Mouse (Mus musculus): ENCODE results near the gene Plpp7. TPM values are rescaled to one million over a fixed set of nuclear protein-coding genes. Genes with fewer than 3 reads are reported as not detected.

Plpp7 gene
- polyA plus RNA-seq, 1 experiment from 2014 or later = 3.4 TPM

DNA sequence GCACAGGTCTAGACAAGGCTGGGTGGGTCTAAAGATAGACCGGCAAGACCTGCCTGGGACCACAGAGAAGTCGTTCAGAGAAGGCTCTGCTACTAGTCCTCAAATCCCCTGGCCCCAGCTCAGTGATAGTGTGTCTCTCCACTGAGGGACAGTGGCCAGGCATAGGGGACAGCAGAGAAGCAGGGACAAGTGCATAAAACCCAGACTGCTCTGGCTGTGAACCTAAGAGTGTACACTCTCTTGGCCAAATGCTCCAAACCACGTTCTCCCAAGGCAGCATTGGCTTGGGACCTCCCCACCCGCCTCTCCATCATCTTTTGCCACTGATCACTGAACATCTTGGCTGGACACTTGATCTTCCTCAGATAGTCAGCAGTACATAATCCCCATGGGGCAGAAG lies 7.7 kb upstream of the Plpp7 start:
- no peak overlapping the region for H3K27ac ChIP-seq
- 58% methylated on average over 4 of the region's 4 CpGs for WGBS (ENCODE audit: insufficient replicate concordance)

DNA sequence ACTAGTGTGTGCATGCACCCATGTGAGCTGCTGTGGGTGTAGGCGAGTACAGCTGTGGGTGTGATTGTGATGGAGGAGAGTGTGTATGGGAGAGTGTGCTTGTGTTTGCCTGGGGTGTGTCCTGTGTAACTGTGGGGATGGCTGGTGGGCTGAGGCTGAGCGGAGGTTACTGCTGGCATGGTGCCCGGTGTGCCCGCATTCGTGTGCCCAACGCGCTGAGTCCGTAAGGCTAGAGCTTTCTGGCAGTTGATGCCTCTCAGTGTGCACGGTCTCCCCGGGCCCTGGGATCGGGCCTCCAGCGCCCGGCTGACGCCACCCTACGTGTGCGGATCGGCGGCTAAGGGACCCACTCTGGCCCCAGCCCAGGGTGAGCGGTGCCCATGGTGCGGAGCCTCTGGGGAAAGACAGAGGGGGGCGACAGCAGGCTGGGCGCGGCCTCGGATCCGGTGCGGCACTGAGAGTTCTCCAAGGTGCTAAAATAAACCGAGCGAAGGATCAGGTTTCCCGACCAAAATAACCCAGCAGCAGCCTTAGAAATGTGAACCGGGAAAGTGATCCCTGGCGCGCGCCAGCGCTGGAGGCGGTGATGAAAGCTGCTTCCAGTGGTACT lies 6.9 kb upstream of the Plpp7 start:
- no peak for ATAC-seq
- Histone ChIP-seq H3K36me3 (no peaks in the 10 kb centered on the region), H3K4me2 (peak overlapping the region; percentile 54), H3K9ac (peak overlapping the region; percentile 15; the same call in 1 of the 2 replicates), H3K4me1 (peaks cover 41% of the 10 kb centered on the region), H3K4me3 (peak overlapping the region; percentile 19; the same call in 1 of the 2 replicates), H3K27me3 (replicated peaks) (peaks cover 38% of the 10 kb centered on the region), H3K9me3 (replicated peaks) (no peaks in the 10 kb centered on the region), H3K27ac (no peak overlapping the region)
- 23% methylated on average over 35 of the region's 35 CpGs for WGBS (ENCODE audit: insufficient replicate concordance)

More for the DNA sequence above, 7.7 kb upstream of the Plpp7 start:
- Histone ChIP-seq H3K9me3 (replicated peaks) (no peaks in the 10 kb centered on the region), H3K4me1 (peaks cover 42% of the 10 kb centered on the region), H3K36me3 (no peaks in the 10 kb centered on the region), H3K27me3 (replicated peaks) (peaks cover 38% of the 10 kb centered on the region), H3K4me2 (no peak overlapping the region), H3K9ac (no peak overlapping the region), H3K4me3 (no peak overlapping the region)
- ATAC-seq = no peak

DNA sequence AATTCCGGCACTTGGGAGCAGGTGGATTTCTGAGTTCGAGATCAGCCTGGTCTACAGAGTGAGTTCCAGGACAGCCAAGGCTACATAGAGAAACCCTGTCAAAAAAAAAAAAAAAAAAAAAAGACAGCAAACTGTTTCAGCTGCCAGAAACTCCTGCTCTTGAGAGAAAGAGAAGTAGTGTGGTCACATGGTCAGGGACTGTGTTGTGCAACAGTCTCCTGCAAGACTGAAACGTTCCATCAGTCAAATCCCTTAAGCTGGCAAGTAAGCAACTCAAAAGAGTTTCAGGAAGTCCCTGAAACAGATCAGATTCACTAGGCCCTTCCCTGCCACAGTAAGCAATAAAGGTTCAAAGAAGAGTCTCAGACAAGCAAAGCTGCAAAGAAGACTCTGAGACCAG lies 5.7 kb upstream of the Plpp7 start:
- Histone ChIP-seq H3K9ac (no peak overlapping the region), H3K9me3 (replicated peaks) (no peaks in the 10 kb centered on the region), H3K4me2 (no peak overlapping the region), H3K4me1 (peaks cover 43% of the 10 kb centered on the region), H3K36me3 (no peaks in the 10 kb centered on the region), H3K4me3 (no peak overlapping the region), H3K27me3 (replicated peaks) (peaks cover 38% of the 10 kb centered on the region), H3K27ac (no peak overlapping the region)
- 52% methylated on average over 3 of the region's 3 CpGs for WGBS (ENCODE audit: insufficient replicate concordance)
- no peak for ATAC-seq

DNA sequence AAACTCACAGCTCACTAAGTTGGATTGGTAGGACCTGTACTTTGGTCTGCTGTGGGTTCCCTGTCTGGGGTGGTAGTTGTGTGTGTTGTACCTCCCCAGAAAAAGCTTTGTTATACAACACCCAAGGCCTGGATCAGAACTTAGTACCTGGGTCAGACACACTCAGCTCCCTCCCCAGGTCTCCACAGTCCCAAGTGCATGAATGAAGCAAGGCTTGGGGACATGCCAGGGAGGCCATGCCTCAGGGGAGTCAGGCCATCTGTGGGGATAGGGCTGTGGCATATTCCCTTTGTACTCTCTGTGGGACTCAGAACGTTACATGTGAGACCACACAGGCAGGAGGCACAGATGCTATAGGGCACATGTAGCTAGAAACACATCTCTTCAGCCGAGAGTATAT lies 5.2 kb upstream of the Plpp7 start:
- Histone ChIP-seq H3K27me3 (replicated peaks) (peaks cover 38% of the 10 kb centered on the region), H3K36me3 (no peaks in the 10 kb centered on the region), H3K4me1 (peaks cover 42% of the 10 kb centered on the region), H3K9me3 (replicated peaks) (no peaks in the 10 kb centered on the region), H3K9ac (no peak overlapping the region), H3K27ac (no peak overlapping the region), H3K4me2 (no peak overlapping the region), H3K4me3 (no peak overlapping the region)
- no peak for ATAC-seq
- WGBS (ENCODE audit: insufficient replicate concordance) = 72% methylated on average over 2 of the region's 2 CpGs

DNA sequence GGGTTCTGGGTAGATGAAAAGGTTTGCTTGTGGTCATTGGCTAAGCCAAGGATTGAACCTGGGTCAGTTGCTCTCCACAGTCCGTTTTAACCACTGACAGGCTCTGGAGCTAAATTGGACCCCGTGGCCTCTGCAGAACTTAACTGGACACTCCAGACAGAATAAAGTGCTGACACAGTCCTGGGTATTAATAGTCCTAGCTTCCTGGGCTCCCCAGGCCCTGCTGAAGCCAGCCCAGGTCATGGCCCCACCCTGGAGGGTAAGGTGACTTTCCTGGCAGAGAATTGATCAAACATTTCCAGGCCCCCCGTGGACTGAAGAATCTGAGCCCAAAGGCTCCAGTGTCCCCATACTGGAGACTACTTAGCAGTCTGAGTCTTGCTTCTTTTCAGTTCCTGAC lies 3.4 kb upstream of the Plpp7 start:
- no peaks in the 10 kb centered on the region for H3K9me3 ChIP-seq (replicated peaks)

DNA sequence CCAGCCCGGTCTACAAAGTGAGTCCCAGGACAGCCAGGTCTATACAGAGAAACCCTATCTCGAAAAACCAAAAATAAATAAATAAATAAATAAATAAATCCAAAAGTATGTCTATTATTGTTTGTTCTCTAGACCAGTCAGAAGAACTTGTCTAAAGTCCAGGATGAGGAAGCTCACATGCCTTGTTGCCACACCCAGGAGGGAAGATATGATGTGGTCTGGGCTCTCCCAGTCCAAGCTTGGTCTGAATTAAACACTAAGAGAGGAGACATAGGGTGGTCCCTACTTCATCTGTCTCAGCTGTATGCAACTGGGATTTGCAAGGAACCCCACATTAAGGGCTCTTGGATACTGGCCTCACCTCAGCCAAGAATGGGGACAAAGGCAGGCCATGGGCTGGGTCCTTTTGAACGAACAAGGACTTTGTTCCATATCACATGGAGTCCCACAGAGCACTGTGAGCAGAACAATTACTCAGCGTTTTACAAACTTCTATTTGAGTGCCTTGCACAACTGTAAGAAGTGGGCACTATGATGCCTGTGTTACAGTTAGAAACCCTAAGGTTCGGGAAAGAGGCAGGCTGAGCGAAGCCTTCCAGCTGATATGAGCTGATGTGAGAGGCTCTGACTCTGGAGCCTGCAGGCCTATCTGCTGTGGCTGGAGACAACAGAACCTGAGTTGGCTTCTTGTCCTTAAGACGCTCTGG lies 1.2 kb upstream of the Plpp7 start:
- ATAC-seq = peak; percentile 55

More for the DNA sequence above, 3.4 kb upstream of the Plpp7 start:
- Histone ChIP-seq H3K4me1 (peaks cover 44% of the 10 kb centered on the region), H3K4me2 (no peak overlapping the region), H3K27me3 (replicated peaks) (peaks cover 30% of the 10 kb centered on the region), H3K9ac (no peak overlapping the region), H3K36me3 (no peaks in the 10 kb centered on the region), H3K27ac (peak overlapping the region; percentile 8; the same call in 1 of the 2 replicates), H3K4me3 (no peak overlapping the region)
- 57% methylated on average over 3 of the region's 3 CpGs for WGBS (ENCODE audit: insufficient replicate concordance)
- no peak for ATAC-seq

DNA sequence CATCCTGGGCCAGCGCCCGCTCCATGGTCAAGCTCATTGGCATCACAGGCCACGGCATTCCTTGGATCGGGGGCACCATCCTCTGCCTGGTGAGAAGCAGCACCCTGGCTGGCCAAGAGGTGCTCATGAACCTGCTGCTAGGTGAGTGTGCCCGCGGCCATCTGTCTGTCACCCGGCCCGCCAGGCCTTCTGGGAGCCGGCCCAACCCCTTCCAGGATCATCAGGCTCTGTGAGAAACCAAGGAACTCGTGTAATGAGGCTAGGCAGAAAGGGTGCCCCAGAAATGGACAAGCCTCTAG lies 743 bp downstream of the Plpp7 start:
- Histone ChIP-seq H3K36me3 (0 out of 2 replicates have a peak, but pooled peaks cover 5% of the 10 kb centered on the region), H3K4me2 (peak overlapping the region; percentile 62), H3K27ac (no peak overlapping the region), H3K4me1 (peaks cover 50% of the 10 kb centered on the region), H3K4me3 (peak overlapping the region; percentile 46), H3K9ac (peak overlapping the region; percentile 56), H3K9me3 (replicated peaks) (no peaks in the 10 kb centered on the region), H3K27me3 (replicated peaks) (0 out of 2 replicates have a peak, but pooled peaks cover 6% of the 10 kb centered on the region)
- ATAC-seq = no peak
- 88% methylated on average over 10 of the region's 10 CpGs for WGBS (ENCODE audit: insufficient replicate concordance)

More for the DNA sequence above, 1.2 kb upstream of the Plpp7 start:
- Histone ChIP-seq H3K27ac (peak overlapping the region; percentile 55), H3K9ac (0 out of 2 replicates have a peak overlapping the region, but pooled peaks have one; percentile 17), H3K4me1 (peaks cover 46% of the 10 kb centered on the region), H3K36me3 (no peaks in the 10 kb centered on the region), H3K27me3 (replicated peaks) (peaks cover 8% of the 10 kb centered on the region), H3K9me3 (replicated peaks) (no peaks in the 10 kb centered on the region), H3K4me3 (no peak overlapping the region), H3K4me2 (no peak overlapping the region)
- WGBS (ENCODE audit: insufficient replicate concordance) = 61% methylated on average over 7 of the region's 7 CpGs

DNA sequence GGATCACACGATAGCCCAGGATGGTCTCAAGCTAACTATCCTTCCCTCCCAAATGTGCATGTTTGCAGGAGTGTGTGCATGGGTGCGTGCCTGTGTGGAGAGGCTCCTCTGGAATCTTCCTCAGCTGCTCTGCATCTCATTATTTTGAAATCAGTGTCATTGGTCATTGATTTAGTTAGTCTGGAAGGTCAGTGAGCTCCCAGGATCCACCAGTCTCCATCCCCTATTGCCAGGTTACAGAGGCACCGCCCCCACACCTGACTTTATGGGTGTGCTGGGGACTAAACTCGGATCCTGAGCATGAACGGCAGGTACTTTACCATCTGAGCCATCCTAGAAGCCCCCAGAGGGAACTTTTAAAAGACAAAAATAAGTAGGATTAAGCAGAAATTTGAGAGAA lies 7.6 kb downstream of the Plpp7 start:
- Histone ChIP-seq H3K4me3 (no peak overlapping the region), H3K9ac (no peak overlapping the region), H3K4me2 (no peak overlapping the region), H3K9me3 (replicated peaks) (no peaks in the 10 kb centered on the region), H3K4me1 (peaks cover 41% of the 10 kb centered on the region), H3K36me3 (0 out of 2 replicates have a peak, but pooled peaks cover 5% of the 10 kb centered on the region), H3K27me3 (replicated peaks) (no peaks in the 10 kb centered on the region), H3K27ac (no peak overlapping the region)
- 67% methylated on average over 5 of the region's 5 CpGs for WGBS (ENCODE audit: insufficient replicate concordance)
- ATAC-seq = no peak

DNA sequence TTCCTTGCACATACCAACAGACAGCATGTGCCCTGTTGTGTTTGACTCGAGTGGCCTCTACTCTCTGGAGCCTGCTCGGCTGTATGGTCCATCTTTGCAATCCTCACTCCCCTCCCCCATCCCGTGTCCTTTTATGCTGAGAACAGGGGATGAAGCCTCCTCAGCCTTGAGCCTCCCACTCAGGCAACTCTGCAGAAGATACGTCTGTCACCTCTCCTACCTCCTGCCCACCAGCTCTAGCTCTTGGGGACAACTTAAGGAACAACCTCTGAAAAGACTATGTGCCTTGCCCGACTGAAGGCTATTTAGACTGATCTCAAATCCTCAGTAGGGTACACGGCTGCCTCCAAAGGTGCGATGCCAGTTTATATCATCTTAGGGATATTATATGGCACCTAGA lies 8.2 kb downstream of the Plpp7 start:
- Histone ChIP-seq H3K4me1 (peaks cover 37% of the 10 kb centered on the region), H3K27ac (no peak overlapping the region), H3K4me3 (no peak overlapping the region), H3K36me3 (0 out of 2 replicates have a peak, but pooled peaks cover 5% of the 10 kb centered on the region), H3K27me3 (replicated peaks) (no peaks in the 10 kb centered on the region), H3K4me2 (no peak overlapping the region), H3K9ac (no peak overlapping the region), H3K9me3 (replicated peaks) (no peaks in the 10 kb centered on the region)
- no peak for ATAC-seq
- 69% methylated on average over 7 of the region's 7 CpGs for WGBS (ENCODE audit: insufficient replicate concordance)

DNA sequence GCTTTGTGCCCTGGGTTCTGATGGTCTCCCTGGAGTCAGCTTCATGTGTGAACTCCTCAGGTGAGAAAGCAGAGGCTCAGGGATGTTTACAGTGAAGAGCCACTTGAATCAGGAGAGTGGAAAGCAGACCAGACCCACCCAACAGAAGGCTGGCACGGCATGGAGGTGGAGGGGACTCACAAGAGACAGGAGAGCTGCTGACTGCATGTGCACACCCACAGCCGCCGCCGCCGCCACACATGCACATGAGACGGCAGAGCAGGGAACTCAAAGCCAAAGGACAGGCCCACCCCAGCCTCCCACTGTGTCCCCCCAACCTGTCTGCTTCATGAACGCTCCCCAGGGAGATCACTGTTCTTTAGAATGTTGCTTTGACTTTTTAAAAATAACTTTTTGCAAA lies 8.8 kb downstream of the Plpp7 start:
- Histone ChIP-seq H3K9me3 (replicated peaks) (no peaks in the 10 kb centered on the region), H3K4me2 (no peak overlapping the region), H3K4me1 (peaks cover 31% of the 10 kb centered on the region), H3K4me3 (no peak overlapping the region), H3K9ac (no peak overlapping the region), H3K27ac (no peak overlapping the region), H3K36me3 (0 out of 2 replicates have a peak, but pooled peaks cover 5% of the 10 kb centered on the region), H3K27me3 (replicated peaks) (no peaks in the 10 kb centered on the region)
- no peak for ATAC-seq
- WGBS (ENCODE audit: insufficient replicate concordance) = 79% methylated on average over 7 of the region's 7 CpGs

DNA sequence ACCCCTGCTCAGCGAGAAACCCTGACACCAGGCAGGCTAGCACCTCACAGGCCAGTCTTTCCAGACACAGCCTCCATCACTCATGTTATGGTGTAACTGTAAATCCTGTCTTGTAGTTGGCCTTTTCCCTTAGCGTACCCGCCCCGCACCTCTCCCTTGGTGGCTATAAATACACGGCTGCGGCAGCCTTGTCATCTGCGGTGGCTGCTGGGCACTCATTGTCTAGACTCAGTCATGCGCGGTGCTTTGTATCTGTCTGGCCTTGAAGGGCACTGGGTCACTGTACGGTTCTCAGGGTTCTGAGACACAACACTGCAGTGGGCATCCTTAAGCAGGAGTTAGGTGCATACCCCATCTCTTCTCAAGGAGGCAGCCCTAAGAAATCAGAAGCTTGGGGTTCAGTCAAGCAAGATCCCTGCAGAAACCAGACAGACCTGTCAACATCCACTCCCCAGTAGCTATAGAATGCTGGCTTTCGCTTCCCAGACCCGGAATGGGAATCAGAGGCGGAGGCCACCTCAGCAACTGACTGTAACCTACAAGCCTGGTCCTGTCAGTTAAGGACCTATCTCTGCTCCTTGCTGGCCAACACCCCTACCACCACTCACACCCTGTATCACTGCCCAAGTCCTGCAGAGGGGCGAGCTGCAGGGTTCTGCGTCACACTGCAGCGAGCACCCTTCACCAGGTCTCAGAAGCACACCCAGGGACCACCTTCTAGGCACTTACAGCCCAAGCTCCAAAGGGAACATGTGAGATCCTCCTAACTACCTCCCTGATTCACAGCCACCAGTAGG lies 10.0 kb downstream of the Plpp7 start:
- Histone ChIP-seq H3K9ac (peak overlapping the region; percentile 36; the same call in 1 of the 2 replicates), H3K9me3 (replicated peaks) (no peaks in the 10 kb centered on the region), H3K27me3 (replicated peaks) (no peaks in the 10 kb centered on the region), H3K4me2 (no peak overlapping the region), H3K4me1 (peaks cover 27% of the 10 kb centered on the region), H3K4me3 (no peak overlapping the region), H3K27ac (peak overlapping the region; percentile 33), H3K36me3 (0 out of 2 replicates have a peak, but pooled peaks cover 5% of the 10 kb centered on the region)
- WGBS (ENCODE audit: insufficient replicate concordance) = 78% methylated on average over 16 of the region's 16 CpGs
- peak; percentile 66 for ATAC-seq

DNA sequence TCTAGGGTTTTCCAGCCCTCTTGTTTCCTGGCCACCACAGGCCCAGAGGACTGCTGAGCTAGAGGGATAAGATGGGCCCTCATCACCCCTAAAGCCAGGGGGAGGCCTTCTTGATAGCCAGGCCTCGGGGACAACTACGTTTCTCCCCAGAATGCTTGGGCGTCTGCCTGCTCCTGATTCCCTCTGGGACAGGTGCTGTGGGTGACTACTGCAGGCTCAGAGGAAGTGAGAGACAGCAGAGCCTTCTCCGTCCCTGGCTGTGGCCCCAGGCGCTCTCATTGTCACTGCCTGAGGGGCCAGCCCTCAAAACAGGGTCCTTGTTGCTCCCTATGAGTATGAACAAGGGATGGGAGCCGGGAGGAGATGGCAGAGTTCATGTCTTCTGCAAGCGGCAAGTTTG lies 10.6 kb downstream of the Plpp7 start:
- no peaks in the 10 kb centered on the region for H3K36me3 ChIP-seq
- H3K4me3 ChIP-seq = no peak overlapping the region
- H3K9me3 ChIP-seq (replicated peaks) = no peaks in the 10 kb centered on the region
- no peak overlapping the region for H3K4me2 ChIP-seq
- WGBS (ENCODE audit: insufficient replicate concordance) = 68% methylated on average over 7 of the region's 7 CpGs
- no peaks in the 10 kb centered on the region for H3K27me3 ChIP-seq (replicated peaks)
- peak overlapping the region; percentile 36; the same call in 1 of the 2 replicates for H3K9ac ChIP-seq
- peaks cover 33% of the 10 kb centered on the region for H3K4me1 ChIP-seq
- no peak for ATAC-seq
- H3K27ac ChIP-seq = peak overlapping the region; percentile 33
